Mouse (Mus musculus) adrenal gland, adult (tissue): Measurements from ENCODE around the gene Mettl7a3.
A peak's percentile ranks its signal among the peaks of the same experiment; 100 is the strongest.
"Not testable (repeated sequence)": the region's sequence is repeated elsewhere in the genome, so short reads cannot be mapped to it uniquely, and the experiment has no call there.

Source experiments
- DNase-seq, 2 experiments: peaks; one replicate each; pipeline ENCODE4 v3.0.0; 2022 to 2023; ENCODE audit warnings: low spot score in 1 of 2; ENCODE audit not compliant: inconsistent age in 2 of 2

Gene Mettl7a3

GRCm38 (mm10) chr15:100328089-100328488 lies 6.6 kb upstream of the Mettl7a3 start:
- peak in 1 of 2 experiments; percentile 54 for DNase-seq

GRCm38 (mm10) chr15:100329336-100329735 lies 5.4 kb upstream of the Mettl7a3 start:
- DNase-seq = not testable (repeated sequence)

- no peak for DNase-seq
Measured at GRCm38 (mm10) chr15:100330739-100331138, 4.0 kb upstream of the Mettl7a3 start.

DNA sequence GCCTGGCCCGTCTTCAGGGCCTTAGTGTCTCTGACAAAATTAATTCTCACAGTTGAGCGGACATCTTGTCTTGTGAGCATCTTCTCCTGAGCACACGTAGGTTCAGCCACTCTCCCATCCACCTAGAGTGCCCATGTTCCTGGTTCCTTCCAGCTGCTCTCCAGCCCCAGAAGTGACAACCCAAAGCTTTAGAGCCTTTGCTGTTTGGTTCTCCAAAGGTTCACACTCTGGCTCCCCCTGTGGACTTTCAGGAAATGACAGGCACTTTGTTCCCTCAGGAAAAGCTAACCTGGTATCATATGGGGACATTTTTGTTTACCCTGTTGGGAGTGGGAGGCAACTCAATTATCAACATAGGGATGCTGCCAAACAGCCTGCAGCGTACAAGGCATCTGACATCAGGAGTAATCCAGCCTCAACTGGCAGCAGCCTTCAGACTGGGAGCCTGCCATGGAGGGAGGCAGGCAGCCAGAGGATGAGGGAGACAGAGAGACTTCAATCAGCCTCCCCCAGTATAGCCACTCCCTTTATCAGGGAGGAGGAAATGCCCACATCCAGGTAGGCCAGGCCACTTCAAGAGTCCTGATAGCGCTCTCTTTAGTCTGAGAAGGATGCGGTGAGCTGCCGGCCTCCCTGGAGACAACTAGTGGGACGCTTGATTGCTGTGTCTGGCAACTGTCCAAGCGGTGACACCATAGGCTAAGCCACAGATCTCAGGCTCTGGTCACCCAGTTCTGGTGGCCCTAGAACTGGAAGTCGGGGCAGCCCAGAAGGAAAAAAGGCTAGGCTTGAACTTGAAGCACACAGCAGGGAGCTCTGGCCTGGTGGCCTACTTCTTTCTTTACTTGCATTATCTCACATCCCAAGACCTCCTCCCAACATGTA lies 2.4 kb upstream of the Mettl7a3 start:
- peak in 1 of 2 experiments; percentile 55 for DNase-seq

- not testable (repeated sequence) for DNase-seq
Measured at GRCm38 (mm10) chr15:100337328-100337727, 2.6 kb downstream of the Mettl7a3 start.

- peak; percentile 55 to 78 for DNase-seq
Measured at GRCm38 (mm10) chr15:100337847-100338246, 3.1 kb downstream of the Mettl7a3 start.

DNA sequence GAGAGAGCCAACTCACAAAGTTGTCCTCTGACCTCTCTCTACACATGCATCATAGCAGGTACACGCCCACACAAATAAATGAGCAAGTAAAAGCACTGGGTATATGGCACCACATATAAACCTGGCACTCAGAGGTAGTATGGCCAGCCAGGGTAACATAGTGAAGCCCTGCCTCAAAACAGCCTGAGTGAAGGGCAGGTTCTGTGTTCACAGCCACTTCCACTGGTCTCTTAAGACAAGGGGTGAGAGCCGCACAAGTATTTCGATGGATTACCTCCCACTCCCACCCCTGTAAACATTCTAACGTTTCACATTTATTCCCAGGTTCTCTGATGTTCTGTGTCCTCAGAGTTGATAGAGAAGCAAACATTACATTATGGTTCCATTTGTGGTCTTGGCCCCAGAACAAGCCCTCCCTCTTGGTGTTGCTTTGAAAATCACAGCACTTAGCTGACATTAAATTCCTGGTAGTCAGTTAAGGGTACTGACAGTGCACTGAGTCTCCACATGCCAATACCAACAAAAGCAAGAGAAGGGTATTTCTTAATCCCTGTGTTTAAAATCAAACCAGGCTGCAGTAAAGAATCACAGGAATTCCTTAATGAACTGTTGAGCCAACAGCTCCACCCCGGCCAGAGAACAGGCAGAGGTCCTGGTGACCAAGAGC lies 6.7 kb downstream of the Mettl7a3 start:
- DNase-seq = not testable (repeated sequence)

GRCm38 (mm10) chr15:100345484-100345883 lies 10.8 kb downstream of the Mettl7a3 start:
- DNase-seq = peak in 1 of 2 experiments; percentile 58

DNA sequence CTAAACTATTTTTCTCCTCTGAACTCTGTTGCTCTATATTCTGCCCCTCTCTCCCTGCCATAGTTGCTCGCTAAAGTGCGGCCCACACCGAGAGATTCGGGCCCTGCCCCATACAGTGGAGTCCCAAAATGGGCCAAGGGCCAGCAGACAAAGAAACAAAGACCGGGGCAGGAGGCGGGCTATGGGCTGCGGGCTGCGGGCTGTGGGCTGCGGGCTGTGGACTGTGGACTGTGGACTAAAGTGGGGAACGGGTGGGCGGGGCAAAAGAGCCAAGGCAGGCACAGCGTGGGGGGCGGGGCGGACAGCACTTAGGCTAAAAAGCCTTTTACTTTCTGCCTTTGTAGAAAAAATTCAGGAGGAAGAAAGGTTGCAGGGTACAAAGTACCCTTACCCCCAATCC lies 12.0 kb downstream of the Mettl7a3 start:
- no peak for DNase-seq

DNA sequence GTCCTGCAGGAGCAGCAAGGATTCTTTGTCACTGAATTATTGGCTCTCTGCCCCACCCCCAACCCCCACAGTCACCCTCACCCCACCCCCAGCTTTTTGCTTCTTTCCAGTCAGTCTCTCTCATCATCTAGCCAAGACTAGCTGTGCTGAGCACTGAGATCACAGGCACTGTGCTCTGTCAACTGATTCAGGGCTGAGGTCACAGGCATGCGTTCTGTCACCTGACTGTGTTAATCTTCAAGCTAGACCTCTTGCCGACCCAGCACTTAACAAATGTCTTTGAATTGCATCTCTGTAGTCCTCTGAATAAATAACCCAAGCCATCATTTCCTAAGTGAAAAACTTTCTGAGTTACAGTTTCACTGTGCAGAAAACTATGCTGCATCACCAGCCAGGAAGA lies 14.8 kb downstream of the Mettl7a3 start:
- no peak for DNase-seq

GRCm38 (mm10) chr15:100351501-100352060 lies 16.9 kb downstream of the Mettl7a3 start:
- no peak for DNase-seq

DNA sequence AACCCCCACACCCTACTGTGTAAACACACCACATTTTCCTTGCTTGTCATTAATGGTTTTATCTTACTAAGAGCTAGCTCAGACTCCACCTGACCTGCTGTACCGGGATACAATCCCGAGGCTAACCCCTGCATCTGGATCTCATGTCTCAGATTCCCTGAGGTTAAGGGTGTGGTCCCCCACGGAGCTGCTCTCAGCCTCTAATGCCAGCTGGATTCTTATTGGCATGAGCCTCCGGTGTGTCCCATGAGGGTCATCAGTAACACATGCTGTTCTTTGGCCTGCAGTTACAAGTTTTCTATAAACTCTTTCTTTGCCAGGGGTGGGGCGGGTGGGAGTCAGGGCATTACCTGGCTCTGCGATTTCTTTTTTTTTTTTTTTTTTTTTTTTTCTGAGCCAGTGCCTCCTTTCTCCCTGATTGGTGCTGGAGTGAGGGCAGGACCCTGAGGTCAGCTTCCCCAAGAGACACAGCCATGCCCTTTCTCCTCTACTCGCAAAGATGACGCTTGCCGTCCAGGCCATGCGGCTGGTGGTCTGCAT lies 18.1 kb downstream of the Mettl7a3 start, which contains the start of the genes Methig1 and Mettl7a2:
Gene Methig1 (plus strand): TSS at position 439 of the 540 bp plus-strand sequence.
Gene Mettl7a2 (plus strand): TSS at position 490 of the 540 bp plus-strand sequence.
- DNase-seq = no peak

GRCm38 (mm10) chr15:100353399-100353798 lies 18.7 kb downstream of the Mettl7a3 start:
- not testable (repeated sequence) for DNase-seq

DNA sequence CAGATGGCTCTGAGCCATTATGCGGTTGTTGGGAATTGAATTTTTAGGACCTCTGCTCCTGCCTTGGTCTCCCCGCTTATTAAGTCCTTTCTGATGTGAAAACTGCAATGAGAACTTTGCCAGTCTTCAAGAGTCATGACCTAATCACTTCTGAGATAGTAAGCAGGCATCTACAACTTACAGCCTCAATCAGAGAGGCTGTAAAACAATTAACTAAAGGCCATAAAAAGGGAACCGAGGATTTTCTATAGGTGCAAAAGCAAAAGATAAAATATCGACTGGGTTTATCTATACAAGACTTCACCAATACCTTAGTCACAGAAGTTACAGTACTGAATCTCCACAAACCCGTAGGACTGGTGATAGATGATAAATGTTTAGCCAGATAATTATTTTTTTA lies 21.1 kb downstream of the Mettl7a3 start:
- DNase-seq = no peak

DNA sequence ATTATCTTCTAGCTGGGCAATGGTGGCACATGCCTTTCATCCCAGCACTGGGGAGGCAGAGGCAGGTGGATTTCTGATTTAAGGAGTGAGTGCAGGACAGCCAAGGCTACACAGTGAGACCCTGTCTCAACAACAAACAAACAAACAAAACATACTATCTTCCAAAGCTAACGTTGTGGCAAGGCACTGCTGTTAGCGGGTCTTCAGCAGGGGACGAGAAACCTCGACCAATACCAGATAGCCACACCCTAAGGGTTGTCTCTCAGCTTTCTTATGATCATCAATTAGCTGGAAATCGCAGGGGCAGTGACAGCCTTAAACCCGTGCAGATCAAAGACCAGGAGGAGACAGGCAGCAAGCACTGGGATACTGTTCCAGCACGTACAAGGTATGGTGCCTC lies 29.5 kb downstream of the Mettl7a3 start, which contains the start of gene Higd1c:
Gene Higd1c (plus strand): TSS at position 301 of the 400 bp plus-strand sequence.
- DNase-seq = no peak

GRCm38 (mm10) chr15:100365967-100366366 lies 31.2 kb downstream of the Mettl7a3 start:
- DNase-seq = not testable (repeated sequence)

GRCm38 (mm10) chr15:100367119-100367518 lies 32.4 kb downstream of the Mettl7a3 start:
- DNase-seq = no peak

GRCm38 (mm10) chr15:100375066-100375465 lies 40.3 kb downstream of the Mettl7a3 start:
- peak; percentile 56 to 83 for DNase-seq

- DNase-seq = peak in 1 of 2 experiments; percentile 59
Measured at GRCm38 (mm10) chr15:100377847-100378505, 43.2 kb downstream of the Mettl7a3 start.

- DNase-seq = no peak
Measured at GRCm38 (mm10) chr15:100379658-100380057, 44.9 kb downstream of the Mettl7a3 start.

- no peak for DNase-seq
Measured at GRCm38 (mm10) chr15:100380104-100380503, 45.4 kb downstream of the Mettl7a3 start.
